Mouse (Mus musculus) limb, embryonic 14.5 days (tissue): ENCODE data around the gene Rpl36a. TPM values are rescaled to one million over a fixed set of nuclear protein-coding genes. Genes with fewer than 3 reads are reported as not detected.

Source experiments
- ATAC-seq: fragments of 200-750 bp; cut with Nextera tagmentation; 2 replicates; pipeline ENCODE4 v1.8.0; 2017; ENCODE audit warnings: low read depth, moderate number of reproducible peaks, moderate TSS enrichment; ENCODE audit not compliant: low FRiP score
- DNase-seq: peaks from one replicate; pipeline ENCODE4 v3.0.0-alpha.2; 2015; ENCODE audit warnings: low spot score
- H3K27ac ChIP-seq: fragments of 300-500 bp; sonication (generic); replicated peaks from 2 replicates; pipeline ENCODE4 v1.5.1; 2014; ENCODE audit warnings: low read depth, mild to moderate bottlenecking, low read length, moderate library complexity, mixed read lengths
- H3K27me3 ChIP-seq: fragments of 300-500 bp; sonication (generic); 2 replicates; pipeline ENCODE4 v1.6.1; 2014; ENCODE audit warnings: low read length, mixed read lengths; ENCODE audit not compliant: control insufficient read depth, insufficient read depth
- H3K36me3 ChIP-seq: fragments of 300-500 bp; sonication (generic); 2 replicates; pipeline ENCODE4 v1.6.1; 2014; ENCODE audit warnings: mild to moderate bottlenecking, low read length, moderate library complexity, mixed read lengths; ENCODE audit not compliant: control insufficient read depth, insufficient read depth
- H3K4me1 ChIP-seq: fragments of 300-500 bp; sonication (generic); 2 replicates; pipeline ENCODE4 v1.6.1; 2014; ENCODE audit warnings: antibody characterized with exemption, low read length, mixed read lengths; ENCODE audit not compliant: control insufficient read depth, insufficient read depth
- H3K4me2 ChIP-seq: fragments of 300-500 bp; sonication (generic); replicated peaks from 2 replicates; pipeline ENCODE4 v1.6.1; 2014; ENCODE audit warnings: low read depth, mild to moderate bottlenecking, low read length, moderate library complexity; ENCODE audit not compliant: severe bottlenecking
- H3K4me3 ChIP-seq: fragments of 300-500 bp; sonication (generic); replicated peaks from 2 replicates; pipeline ENCODE4 v1.5.1; 2014; ENCODE audit warnings: low read length
- H3K9ac ChIP-seq: fragments of 300-500 bp; sonication (generic); 2 replicates; pipeline ENCODE4 v1.6.1; 2014; ENCODE audit warnings: mild to moderate bottlenecking, low read depth, low read length, moderate library complexity; ENCODE audit not compliant: severe bottlenecking
- H3K9me3 ChIP-seq: fragments of 300-500 bp; sonication (generic); 2 replicates; pipeline ENCODE4 v1.6.1; 2016; ENCODE audit warnings: low read length; ENCODE audit not compliant: control insufficient read depth
- POLR2A ChIP-seq: fragments of 200-500 bp; IDR thresholded peaks from 2 replicates; pipeline ENCODE4 v1.8.0; 2012; ENCODE audit warnings: inconsistent platforms, mild to moderate bottlenecking, moderate library complexity, borderline replicate concordance; ENCODE audit not compliant: insufficient read depth, insufficient read length; ENCODE audit errors: extremely low read depth
- whole genome bisulfite sequencing: fragments of 180-500 bp; shearing (Covaris S2); extraction: QIAGEN DNeasy Blood & Tissue Kit; methylation state at CpG from one replicate; pipeline ENCODE4 v1.1.7; 2014; 5-methylcytosine and 5-hydroxymethylcytosine counted together
- polyA plus RNA-seq, 2 experiments: library from polyadenylated mRNA; depleted of rRNA in 1 of 2; stranded (reverse) in 1 of 2; unstranded in 1 of 2; fragments of >200 nt; fragmentation: Nextera tagmentation in 1 of 2; extraction: Ambion mirVana in 1 of 2; gene quantifications; 2 replicates each; pipeline versions ENCODE4 v1.2.1 to v1.2.3; 2012 to 2014

Rpl36a gene
- polyA plus RNA-seq, 2 experiments: 533 to 1,926 TPM

- H3K4me2 ChIP-seq: no peak overlapping the region
- H3K27ac ChIP-seq: no peak overlapping the region
- H3K9ac ChIP-seq: no peak overlapping the region
- ATAC-seq (no peak), DNase-seq (no peak)
- no peaks in the 10 kb centered on the region for H3K36me3 ChIP-seq
- 81% methylated on average over 8 of the region's 8 CpGs for WGBS
- no peak for TF ChIP-seq POLR2A
- no peaks in the 10 kb centered on the region for H3K4me1 ChIP-seq
- H3K27me3 ChIP-seq: no peaks in the 10 kb centered on the region
- no peak overlapping the region for H3K4me3 ChIP-seq
- H3K9me3 ChIP-seq: no peaks in the 10 kb centered on the region
Observed at GRCm38 (mm10) chrX:134566536-134567222, 18.8 kb upstream of the Rpl36a start.

GRCm38 (mm10) chrX:134577896-134578295 lies 7.6 kb upstream of the Rpl36a start:
- Histone ChIP-seq H3K27me3 (no peaks in the 10 kb centered on the region), H3K9me3 (no peaks in the 10 kb centered on the region), H3K27ac (no peak overlapping the region), H3K36me3 (no peaks in the 10 kb centered on the region), H3K4me1 (no peaks in the 10 kb centered on the region), H3K4me2 (no peak overlapping the region), H3K9ac (no peak overlapping the region), H3K4me3 (no peak overlapping the region)
- 86% methylated on average over 4 of the region's 4 CpGs for WGBS
- TF ChIP-seq POLR2A: no peak
- ATAC-seq: no peak
- no peak for DNase-seq

- Histone ChIP-seq H3K4me1 (no peaks in the 10 kb centered on the region), H3K4me2 (no peak overlapping the region), H3K9ac (no peak overlapping the region), H3K36me3 (no peaks in the 10 kb centered on the region), H3K27me3 (no peaks in the 10 kb centered on the region), H3K4me3 (no peak overlapping the region), H3K9me3 (no peaks in the 10 kb centered on the region), H3K27ac (no peak overlapping the region)
- 84% methylated on average over 14 of the region's 14 CpGs for whole genome bisulfite sequencing
- DNase-seq: no peak
- ATAC-seq: no peak
- TF ChIP-seq POLR2A: no peak
Observed at GRCm38 (mm10) chrX:134580528-134581305, 4.7 kb upstream of the Rpl36a start.

- Histone ChIP-seq H3K9ac (no peak overlapping the region), H3K27me3 (no peaks in the 10 kb centered on the region), H3K4me1 (no peaks in the 10 kb centered on the region), H3K9me3 (no peaks in the 10 kb centered on the region), H3K4me2 (no peak overlapping the region), H3K27ac (no peak overlapping the region), H3K4me3 (no peak overlapping the region), H3K36me3 (0 out of 2 replicates have a peak, but pooled peaks cover 3% of the 10 kb centered on the region)
- WGBS: 72% methylated on average over 6 of the region's 11 CpGs
- ATAC-seq (no peak), DNase-seq (no peak)
- no peak for TF ChIP-seq POLR2A
Observed at GRCm38 (mm10) chrX:134582270-134582669, 3.2 kb upstream of the Rpl36a start.

- H3K4me3 ChIP-seq: no peak within 1 kb of the TSS
- ATAC-seq: no peak
- no peak within 1 kb of the TSS for H3K4me2 ChIP-seq
- no peak within 1 kb of the TSS for H3K27ac ChIP-seq
- no peak for TF ChIP-seq POLR2A
- no peaks in the 10 kb centered on the region for H3K9me3 ChIP-seq
- no peak for DNase-seq
- H3K9ac ChIP-seq: no peak within 1 kb of the TSS
- H3K4me1 ChIP-seq: no peaks in the 10 kb centered on the region
- H3K27me3 ChIP-seq: no peaks in the 10 kb centered on the region
- 0 out of 2 replicates have a peak, but pooled peaks cover 4% of the 10 kb centered on the region for H3K36me3 ChIP-seq
- WGBS: 78% methylated on average over 11 of the region's 11 CpGs
Observed at GRCm38 (mm10) chrX:134582888-134583669, 2.4 kb upstream of the Rpl36a start, which contains the start of gene Btk. TSS of gene Btk (minus strand) at chrX:134583570.
